Comparison of ENCODE assay signal across 44 mouse cellular contexts in genomic region chr7:25465010-25465409, GRCm38 (mm10). TPM values are rescaled to one million over a fixed set of nuclear protein-coding genes. Genes with fewer than 3 reads are reported as not detected.
"Had no signal": no experiment of that assay in that cellular context is flagged by ENCODE, and none has a peak within 500 bp of the region (broad histone marks: within the 10 kb centered on the region; RNA-seq: fewer than 3 reads in every experiment).

No protein-coding gene starts in this region.

- ATAC-seq: liver, embryonic 12.5 days; liver, postnatal 0 days; lung, postnatal 0 days; midbrain, embryonic 13.5 days; midbrain, embryonic 15.5 days had no signal

- H3K9ac ChIP-seq: limb, embryonic 12.5 days; limb, embryonic 13.5 days; limb, embryonic 15.5 days; liver, embryonic 12.5 days; liver, embryonic 13.5 days; liver, embryonic 14.5 days; liver, embryonic 15.5 days; liver, postnatal 0 days; lung, embryonic 14.5 days; lung, embryonic 15.5 days; midbrain, embryonic 12.5 days; midbrain, embryonic 13.5 days; midbrain, embryonic 15.5 days; neural tube, embryonic 12.5 days had no signal

- H3K4me2 ChIP-seq: limb, embryonic 12.5 days; limb, embryonic 13.5 days; limb, embryonic 15.5 days; liver, embryonic 11.5 days; liver, embryonic 12.5 days; liver, embryonic 13.5 days; liver, embryonic 15.5 days; lung, embryonic 14.5 days; lung, embryonic 15.5 days; midbrain, embryonic 12.5 days; midbrain, embryonic 13.5 days; midbrain, embryonic 15.5 days; neural tube, embryonic 12.5 days had no signal

- H3K9me3 ChIP-seq: limb, embryonic 10.5 days; limb, embryonic 12.5 days; limb, embryonic 13.5 days; limb, embryonic 15.5 days; liver, embryonic 12.5 days; liver, embryonic 13.5 days; liver, embryonic 15.5 days; lung, embryonic 15.5 days; megakaryocyte, embryonic 14.5 days; midbrain, embryonic 10.5 days; midbrain, embryonic 12.5 days; midbrain, embryonic 13.5 days; midbrain, embryonic 15.5 days; neural tube, embryonic 12.5 days had no signal

- H3K4me1 ChIP-seq: limb, embryonic 10.5 days; limb, embryonic 12.5 days; limb, embryonic 13.5 days; limb, embryonic 15.5 days; liver, embryonic 12.5 days; liver, embryonic 13.5 days; liver, embryonic 15.5 days; lung, embryonic 15.5 days; midbrain, embryonic 10.5 days; midbrain, embryonic 12.5 days; midbrain, embryonic 13.5 days; midbrain, embryonic 15.5 days; neural tube, embryonic 12.5 days had no signal

- H3K36me3 ChIP-seq: limb, embryonic 10.5 days; limb, embryonic 12.5 days; limb, embryonic 13.5 days; limb, embryonic 15.5 days; liver, embryonic 12.5 days; liver, embryonic 13.5 days; liver, embryonic 15.5 days; lung, embryonic 15.5 days; midbrain, embryonic 10.5 days; midbrain, embryonic 12.5 days; midbrain, embryonic 13.5 days; midbrain, embryonic 15.5 days; neural tube, embryonic 12.5 days had no signal

- H3K27me3 ChIP-seq: limb, embryonic 12.5 days; limb, embryonic 13.5 days; limb, embryonic 15.5 days; liver, embryonic 12.5 days; liver, embryonic 13.5 days; liver, embryonic 15.5 days; lung, embryonic 15.5 days; megakaryocyte, embryonic 14.5 days; midbrain, embryonic 12.5 days; midbrain, embryonic 13.5 days; midbrain, embryonic 15.5 days; neural tube, embryonic 12.5 days had no signal

- H3K27ac ChIP-seq: limb, embryonic 10.5 days; limb, embryonic 12.5 days; limb, embryonic 13.5 days; limb, embryonic 15.5 days; liver, embryonic 12.5 days; liver, embryonic 13.5 days; liver, embryonic 14.5 days; liver, embryonic 15.5 days; lung, embryonic 15.5 days; macrophage; midbrain, embryonic 10.5 days; midbrain, embryonic 12.5 days; midbrain, embryonic 13.5 days; midbrain, embryonic 15.5 days; neural tube, embryonic 12.5 days had no signal

- DNase-seq: left cerebral cortex, postnatal 4 days; liver; liver, embryonic 13.5 days; liver, postnatal 0 days; lung, adult 18-20 months; lung, adult 2 months; lung, embryonic 14.5 days; lung, postnatal 10 days; lung, postnatal 14 days; lung, postnatal 36 days; lung, postnatal 4 days; midbrain, embryonic 14.5 days had no signal

- H3K4me3 ChIP-seq: limb, embryonic 10.5 days; limb, embryonic 12.5 days; limb, embryonic 13.5 days; limb, embryonic 15.5 days; liver, embryonic 12.5 days; liver, embryonic 13.5 days; liver, embryonic 15.5 days; lung, embryonic 15.5 days; megakaryocyte, embryonic 14.5 days; midbrain, embryonic 10.5 days; midbrain, embryonic 12.5 days; midbrain, embryonic 13.5 days; midbrain, embryonic 15.5 days; myocyte; neural tube, embryonic 12.5 days had no signal

RNA-seq across cellular contexts. Expression of gene Ceacam1, which starts 12.4 kb away (rescaled TPM):
- polyA plus RNA-seq: myocyte had no signal

RNA-seq across cellular contexts. Expression of gene Cxcl17, which starts 52.3 kb away (rescaled TPM):
- total RNA-seq: left cerebral cortex, adult 8-10 months; left cerebral cortex, postnatal 10 days; left cerebral cortex, postnatal 14 days; left cerebral cortex, postnatal 25 days; left cerebral cortex, postnatal 36 days; left cerebral cortex, postnatal 4 days; liver, adult 2 months; megakaryocyte progenitor cell, adult 5-6 weeks; megakaryocyte, adult 5-6 weeks; megakaryocyte-erythroid progenitor cell, adult 5-6 weeks; midbrain, postnatal 0 days; monocyte, adult 5-6 weeks had no signal
- polyA plus RNA-seq: limb, embryonic 14.5 days; liver, adult 2 months; liver, embryonic 12.5 days; liver, embryonic 13.5 days; liver, embryonic 14.5 days; liver, embryonic 15.5 days; liver, postnatal 0 days; lung, embryonic 14.5 days; lung, embryonic 16.5 days; macrophage; neural tube, embryonic 11.5 days had no signal
